Mouse (Mus musculus): ENCODE data around the gene Mbnl2.
A peak's percentile ranks its signal among the peaks of the same experiment; 100 is the strongest.

Gene Mbnl2

GRCm38 (mm10) chr14:120276343-120277080 is 1.0 kb downstream of the Mbnl2 start:
- no peak for DNase-seq

GRCm38 (mm10) chr14:120277081-120277656 is 1.7 kb downstream of the Mbnl2 start:
- DNase-seq = no peak

GRCm38 (mm10) chr14:120278290-120279244 is 3.1 kb downstream of the Mbnl2 start:
- no peak for DNase-seq

- DNase-seq = no peak
Measured at GRCm38 (mm10) chr14:120280136-120280535, 4.7 kb downstream of the Mbnl2 start.

GRCm38 (mm10) chr14:120283787-120284186 is 8.3 kb downstream of the Mbnl2 start:
- DNase-seq = peak; percentile 80

- DNase-seq = no peak
Measured at GRCm38 (mm10) chr14:120284504-120284903, 9.0 kb downstream of the Mbnl2 start.

- DNase-seq = no peak
Measured at GRCm38 (mm10) chr14:120287121-120287986, 11.9 kb downstream of the Mbnl2 start.

- no peak for DNase-seq
Measured at GRCm38 (mm10) chr14:120287987-120288275, 12.5 kb downstream of the Mbnl2 start.

- no peak for DNase-seq
Measured at GRCm38 (mm10) chr14:120288378-120289002, 13.0 kb downstream of the Mbnl2 start.

GRCm38 (mm10) chr14:120289065-120289464 is 13.6 kb downstream of the Mbnl2 start:
- DNase-seq = peak; percentile 54

- peak; percentile 64 for DNase-seq
Measured at GRCm38 (mm10) chr14:120289528-120289927, 14.1 kb downstream of the Mbnl2 start.

GRCm38 (mm10) chr14:120291226-120291757 is 15.8 kb downstream of the Mbnl2 start:
- no peak for DNase-seq

- DNase-seq = no peak
Measured at GRCm38 (mm10) chr14:120292133-120292532, 16.7 kb downstream of the Mbnl2 start.

GRCm38 (mm10) chr14:120292617-120293195 is 17.2 kb downstream of the Mbnl2 start:
- no peak for DNase-seq

- no peak for DNase-seq
Measured at GRCm38 (mm10) chr14:120294480-120294879, 19.0 kb downstream of the Mbnl2 start.

- no peak for DNase-seq
Measured at GRCm38 (mm10) chr14:120295355-120296220, 20.1 kb downstream of the Mbnl2 start.

- no peak for DNase-seq
Measured at GRCm38 (mm10) chr14:120296231-120297006, 20.9 kb downstream of the Mbnl2 start.

- DNase-seq = no peak
Measured at GRCm38 (mm10) chr14:120297137-120297749, 21.8 kb downstream of the Mbnl2 start.

- no peak for DNase-seq
Measured at GRCm38 (mm10) chr14:120297833-120298232, 22.4 kb downstream of the Mbnl2 start.
